Mouse (Mus musculus) spleen, postnatal 36 days (tissue): Measurements from ENCODE around the gene Dgcr2.

Experiments
- DNase-seq, 2 experiments: peaks; one replicate each; pipeline ENCODE4 v3.0.0; 2022; ENCODE audit warnings: low spot score in 2 of 2, mixed read lengths in 1 of 2

Dgcr2 gene

DNA sequence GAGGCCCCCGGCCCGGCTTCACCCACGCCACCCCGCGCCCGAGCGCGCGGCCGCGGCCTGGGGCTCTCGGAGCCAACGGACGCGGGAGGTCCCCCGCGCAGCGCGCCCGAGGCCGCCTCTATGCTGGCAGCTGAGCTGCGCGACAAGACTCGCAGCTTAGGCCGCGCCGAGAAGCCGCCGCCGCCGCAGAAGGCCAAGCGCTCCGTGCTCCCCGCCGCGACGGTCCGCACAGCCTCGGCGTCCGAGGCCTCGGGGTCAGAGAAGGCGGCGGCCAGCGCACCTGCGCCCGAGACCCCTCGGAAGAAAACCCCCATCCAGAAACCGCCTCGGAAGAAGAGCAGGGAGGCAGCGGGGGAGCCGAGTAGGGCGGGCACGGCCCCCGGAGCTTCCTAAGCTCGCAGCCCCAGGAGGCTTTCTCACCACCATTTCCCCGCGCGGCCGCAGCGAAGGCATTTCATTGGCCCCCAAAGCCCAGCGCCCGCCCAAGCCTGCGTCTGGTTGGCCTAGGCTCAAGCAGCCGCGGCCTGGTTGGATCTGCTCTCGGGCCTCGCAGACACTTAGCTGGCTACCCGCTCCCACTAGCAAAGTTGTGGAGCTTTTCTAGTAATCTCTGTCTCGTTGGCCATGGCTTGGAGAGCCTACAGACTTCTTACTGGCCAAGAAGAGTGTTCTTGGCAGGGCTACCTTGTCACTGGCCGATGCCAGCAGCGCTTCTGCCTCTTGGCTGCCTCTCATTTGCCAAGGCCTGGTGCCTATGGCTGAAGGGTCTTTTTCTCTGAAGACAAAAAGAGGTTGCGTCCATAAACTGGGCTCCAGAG, 91.0 kb downstream of the Dgcr2 start:
- DNase-seq: peak; percentile 83 to 84

DNA sequence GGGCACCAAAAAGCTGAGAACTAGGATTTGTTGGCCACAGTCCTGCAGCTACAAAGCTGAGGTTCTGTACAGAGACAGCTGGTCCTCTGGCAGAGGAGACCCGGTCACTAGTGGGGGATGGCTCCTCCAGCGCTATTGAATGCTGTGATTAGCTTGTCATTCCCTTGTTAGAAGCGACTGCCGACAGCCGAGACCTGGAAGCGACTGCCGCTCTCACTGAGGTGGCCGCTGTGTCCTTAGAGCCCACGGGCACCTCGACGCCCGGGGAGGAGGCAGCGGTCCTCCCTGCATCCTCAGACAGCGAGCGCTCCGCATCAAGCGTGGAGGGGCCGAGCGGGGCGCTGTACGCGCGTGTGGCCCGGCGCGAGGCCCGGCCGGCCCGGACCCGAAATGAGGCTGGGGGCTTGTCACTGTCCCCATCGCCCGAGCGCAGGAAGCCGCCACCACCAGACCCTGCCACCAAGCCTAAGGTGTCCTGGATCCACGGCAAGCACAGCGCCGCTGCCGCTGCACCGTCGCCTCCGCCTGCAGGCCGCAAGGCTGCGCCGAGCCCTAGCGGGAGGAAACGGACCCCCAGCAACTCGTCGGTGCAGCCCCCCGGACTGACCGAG, 91.7 kb downstream of the Dgcr2 start:
- DNase-seq: no peak

DNA sequence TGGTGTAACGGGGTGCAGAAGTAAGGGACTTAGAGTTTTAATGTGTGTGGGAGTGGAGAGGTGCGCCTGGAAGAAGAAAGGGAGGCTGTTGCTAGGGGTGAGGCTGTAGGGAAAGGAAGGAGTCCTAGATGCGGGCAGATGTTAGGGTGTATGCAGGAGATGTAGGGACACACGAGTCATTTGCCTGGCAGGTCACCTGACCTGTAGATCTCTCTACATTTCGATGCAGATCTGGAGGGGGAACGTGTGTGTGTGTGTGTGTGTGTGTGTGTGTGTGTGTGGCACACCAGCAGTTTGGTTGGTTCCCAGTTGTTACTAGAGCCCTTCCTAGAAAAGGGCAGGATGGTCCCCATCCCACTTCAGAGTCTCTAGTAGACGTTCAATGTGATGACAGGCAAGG, 93.4 kb downstream of the Dgcr2 start:
- no peak for DNase-seq

DNA sequence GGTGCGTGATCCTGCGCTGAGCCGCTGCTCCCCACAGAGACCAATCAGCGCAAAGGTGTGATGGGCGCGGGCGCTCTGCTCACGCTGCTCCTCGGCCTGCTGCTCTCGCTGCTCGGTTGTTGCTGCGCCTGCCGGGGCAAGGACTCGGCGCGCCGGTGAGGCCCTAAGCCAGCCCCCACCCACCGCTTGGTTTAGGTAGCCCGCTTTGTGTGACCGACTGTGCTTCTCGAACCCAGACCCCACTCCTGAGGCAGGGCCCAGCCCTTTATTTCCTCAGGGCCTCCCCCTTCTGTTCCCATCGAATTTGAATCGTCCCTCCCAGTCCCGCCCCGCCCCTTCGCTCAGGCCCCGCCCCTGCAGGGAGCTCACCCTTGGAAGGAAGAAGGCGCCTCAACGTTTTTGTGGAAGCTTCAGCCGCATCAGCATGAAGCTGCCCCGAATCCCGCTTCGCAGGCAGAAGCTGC, 93.9 kb downstream of the Dgcr2 start:
- no peak for DNase-seq

DNA sequence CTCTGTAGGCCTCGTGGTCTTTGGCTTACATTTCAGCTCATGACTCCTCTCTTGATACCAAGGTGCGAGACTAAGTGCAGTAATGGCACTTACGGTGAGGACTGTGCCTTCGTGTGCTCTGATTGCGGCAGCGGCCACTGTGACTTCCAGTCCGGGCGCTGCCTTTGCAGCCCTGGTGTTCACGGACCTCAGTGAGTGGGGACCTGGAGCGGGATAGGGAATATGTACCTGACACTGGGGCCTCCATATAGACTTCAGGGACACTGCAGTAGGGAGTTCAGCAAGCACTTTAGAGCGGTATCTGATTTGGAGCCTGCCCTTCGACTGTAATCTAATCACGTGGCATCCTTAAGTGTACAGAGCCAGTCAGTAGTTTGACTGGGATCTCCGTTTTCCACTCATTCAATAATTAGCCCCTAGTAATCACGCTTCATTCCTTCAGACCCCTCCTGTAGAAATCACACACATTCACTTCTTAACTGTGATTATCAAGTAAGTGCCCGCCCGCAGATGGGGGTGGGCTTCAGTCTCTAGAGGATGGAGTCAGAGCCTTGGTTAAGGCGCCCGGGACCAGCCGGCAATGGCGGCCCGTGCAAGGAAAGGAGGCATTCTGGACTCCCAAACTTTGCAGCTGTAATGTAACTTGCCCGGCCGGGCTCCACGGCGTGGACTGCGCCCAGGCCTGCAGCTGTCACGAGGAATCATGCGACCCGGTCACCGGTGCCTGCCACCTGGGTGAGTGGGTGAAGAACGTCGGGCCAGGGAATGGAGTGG, 94.5 kb downstream of the Dgcr2 start:
- DNase-seq: no peak

DNA sequence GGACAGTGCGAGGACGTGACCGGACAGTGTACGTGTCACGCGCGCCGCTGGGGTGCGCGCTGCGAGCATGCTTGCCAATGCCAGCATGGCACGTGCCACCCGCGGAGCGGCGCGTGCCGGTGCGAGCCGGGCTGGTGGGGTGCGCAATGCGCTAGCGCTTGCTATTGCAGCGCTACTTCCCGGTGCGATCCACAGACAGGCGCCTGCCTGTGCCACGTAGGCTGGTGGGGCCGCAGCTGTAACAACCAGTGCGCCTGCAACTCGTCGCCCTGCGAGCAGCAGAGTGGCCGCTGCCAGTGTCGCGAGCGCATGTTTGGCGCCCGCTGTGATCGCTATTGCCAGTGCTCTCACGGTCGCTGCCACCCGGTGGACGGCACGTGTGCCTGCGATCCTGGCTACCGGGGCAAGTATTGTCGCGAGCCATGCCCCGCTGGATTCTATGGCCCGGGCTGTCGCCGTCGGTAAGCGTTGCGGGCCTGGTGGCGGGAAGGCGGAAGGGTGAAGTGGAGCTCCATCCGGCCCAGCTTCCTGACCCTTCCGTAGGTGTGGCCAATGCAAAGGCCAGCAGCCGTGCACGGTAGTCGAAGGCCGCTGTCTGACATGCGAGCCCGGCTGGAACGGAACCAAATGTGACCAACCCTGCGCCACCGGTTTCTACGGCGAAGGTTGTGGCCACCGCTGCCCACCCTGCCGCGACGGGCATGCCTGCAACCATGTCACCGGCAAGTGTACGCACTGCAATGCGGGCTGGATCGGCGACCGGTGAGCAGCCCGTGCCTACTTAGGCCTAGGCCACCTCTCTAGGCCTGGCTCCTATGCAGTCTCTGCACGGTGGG, 95.3 kb downstream of the Dgcr2 start:
- no peak for DNase-seq

DNA sequence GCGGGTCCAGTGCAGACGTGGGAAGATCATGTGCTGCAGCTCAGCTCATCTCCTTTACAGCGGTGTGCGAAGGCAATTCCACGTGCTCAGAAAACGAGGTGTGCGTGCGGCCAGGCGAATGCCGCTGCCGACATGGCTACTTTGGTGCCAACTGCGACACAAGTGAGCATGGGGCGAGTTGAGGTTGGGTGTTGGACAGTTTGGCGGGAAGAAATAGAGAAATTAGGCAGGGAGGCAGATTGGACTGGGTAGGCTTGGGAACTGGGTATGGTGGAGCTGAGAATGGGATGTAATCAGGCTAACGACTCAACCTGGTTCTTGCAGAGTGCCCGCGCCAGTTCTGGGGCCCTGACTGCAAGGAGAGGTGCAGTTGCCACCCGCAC, 95.9 kb downstream of the Dgcr2 start:
- no peak for DNase-seq

DNA sequence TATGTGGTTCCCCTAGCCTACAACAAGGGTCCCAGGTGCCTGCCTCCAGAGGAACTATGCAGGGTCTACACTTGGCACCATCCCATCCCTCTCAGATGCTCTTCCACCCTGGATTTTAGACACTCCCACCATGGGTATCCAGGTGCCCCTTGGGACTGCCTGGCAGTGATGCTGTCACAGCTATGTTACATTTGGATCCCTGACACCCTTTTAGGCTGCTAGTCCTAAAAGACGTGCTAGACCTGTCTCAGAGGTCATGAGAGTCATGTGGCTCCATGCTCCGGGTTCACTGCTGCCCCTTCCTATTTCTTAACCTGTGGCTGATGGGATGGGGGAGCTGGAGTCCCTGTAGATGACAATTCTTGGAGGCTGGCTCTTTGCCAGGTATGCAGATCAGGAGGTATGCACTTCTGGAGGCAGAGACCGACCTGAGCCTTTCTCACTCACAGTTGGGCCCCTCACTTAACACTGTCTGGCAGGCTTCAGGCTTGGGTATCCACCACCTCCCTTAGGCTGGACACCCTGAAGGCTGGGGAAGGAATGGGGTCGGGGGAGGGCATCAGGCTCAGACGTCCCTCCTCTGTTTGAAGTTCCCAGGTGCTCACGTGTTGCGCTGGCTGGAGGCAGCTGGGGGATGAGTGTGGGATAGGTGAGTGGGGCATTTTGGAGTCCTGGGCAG, 96.4 kb downstream of the Dgcr2 start:
- no peak for DNase-seq

DNA sequence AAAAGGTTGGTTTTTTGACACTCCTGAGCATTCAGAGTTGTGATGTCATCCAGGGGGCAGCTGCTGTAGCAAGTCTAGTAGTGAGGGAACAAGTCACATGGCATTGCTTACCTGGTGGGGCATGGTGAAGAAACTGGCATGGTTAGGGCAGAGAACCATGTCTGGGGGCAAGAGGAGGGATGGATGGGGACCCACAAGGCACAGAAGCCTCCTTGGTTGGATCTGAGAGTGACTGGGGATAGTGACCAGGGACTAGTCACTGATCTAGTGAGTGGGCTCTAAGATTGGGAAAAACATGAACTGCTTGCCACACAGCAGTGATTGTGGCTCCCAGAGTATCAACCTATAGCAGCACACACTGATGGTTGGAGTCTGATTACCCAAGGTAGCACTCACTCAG, 98.8 kb downstream of the Dgcr2 start:
- no peak for DNase-seq

DNA sequence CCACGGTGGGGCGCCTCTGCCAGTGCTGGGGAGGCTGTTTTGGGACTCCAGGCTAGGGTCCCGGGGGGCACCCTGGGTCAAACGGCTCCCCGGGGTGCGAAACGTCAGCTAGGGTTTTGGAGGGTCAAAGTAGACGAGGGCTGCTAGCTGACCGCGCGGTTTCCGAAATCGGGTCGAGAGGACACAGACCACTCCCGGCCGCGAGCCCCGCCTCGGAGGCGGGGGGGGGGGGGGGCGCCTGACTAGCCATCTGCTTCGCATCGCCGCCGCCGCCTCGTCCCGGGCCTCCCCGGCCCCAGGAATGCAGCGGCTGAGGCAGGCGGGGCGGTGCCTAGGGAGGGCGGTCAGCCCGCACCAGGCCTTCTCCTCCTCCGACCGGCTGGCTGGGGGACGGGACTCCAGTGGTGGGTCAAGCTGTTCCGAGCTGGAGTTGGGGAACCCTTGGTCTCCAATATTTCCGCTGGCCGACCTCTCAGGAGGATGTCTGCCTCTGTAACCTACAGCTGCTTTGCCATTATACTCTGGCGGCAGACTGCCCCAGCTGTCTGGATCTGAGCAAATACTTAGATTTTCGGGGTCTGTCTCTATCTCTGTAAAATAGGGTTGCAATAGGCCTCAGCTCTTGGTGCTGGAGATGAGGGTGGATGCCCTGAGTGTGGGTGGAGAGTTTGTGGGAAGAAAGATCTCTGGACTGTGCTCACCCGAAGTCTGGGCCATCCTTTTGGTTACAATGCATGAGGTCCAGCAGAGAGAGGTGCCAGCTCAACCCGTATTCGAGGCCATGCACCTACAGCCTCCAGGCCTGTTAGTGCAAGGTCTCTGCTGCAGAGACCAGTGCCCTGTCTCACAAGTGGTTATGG, 99.8 kb downstream of the Dgcr2 start:
- DNase-seq: peak in 1 of 2 experiments; percentile 11

DNA sequence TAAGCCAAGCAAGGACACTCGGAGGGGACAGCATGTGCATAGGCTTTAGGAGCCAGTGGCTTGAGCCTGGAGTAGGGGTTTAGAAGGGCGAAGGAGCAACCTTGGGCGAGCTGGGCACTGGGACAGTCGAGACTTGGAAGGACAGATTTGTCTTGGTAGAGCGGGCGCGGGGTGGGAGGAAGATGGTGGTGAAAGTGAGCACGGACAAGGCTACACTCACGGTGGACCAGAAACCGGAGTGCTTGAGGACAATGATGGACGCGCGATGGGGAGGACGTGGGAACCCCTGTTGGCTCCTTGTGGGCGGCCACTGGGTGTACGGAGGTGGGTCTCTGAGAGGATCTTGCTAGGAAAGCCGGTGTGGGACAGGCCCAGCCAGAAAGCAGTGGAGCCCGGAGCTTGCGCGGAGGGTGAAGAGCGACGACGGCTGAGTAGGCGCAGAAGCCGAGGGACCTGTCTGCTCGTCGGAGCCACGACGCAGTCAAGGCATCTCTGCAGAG, 100.5 kb downstream of the Dgcr2 start:
- DNase-seq: no peak

DNA sequence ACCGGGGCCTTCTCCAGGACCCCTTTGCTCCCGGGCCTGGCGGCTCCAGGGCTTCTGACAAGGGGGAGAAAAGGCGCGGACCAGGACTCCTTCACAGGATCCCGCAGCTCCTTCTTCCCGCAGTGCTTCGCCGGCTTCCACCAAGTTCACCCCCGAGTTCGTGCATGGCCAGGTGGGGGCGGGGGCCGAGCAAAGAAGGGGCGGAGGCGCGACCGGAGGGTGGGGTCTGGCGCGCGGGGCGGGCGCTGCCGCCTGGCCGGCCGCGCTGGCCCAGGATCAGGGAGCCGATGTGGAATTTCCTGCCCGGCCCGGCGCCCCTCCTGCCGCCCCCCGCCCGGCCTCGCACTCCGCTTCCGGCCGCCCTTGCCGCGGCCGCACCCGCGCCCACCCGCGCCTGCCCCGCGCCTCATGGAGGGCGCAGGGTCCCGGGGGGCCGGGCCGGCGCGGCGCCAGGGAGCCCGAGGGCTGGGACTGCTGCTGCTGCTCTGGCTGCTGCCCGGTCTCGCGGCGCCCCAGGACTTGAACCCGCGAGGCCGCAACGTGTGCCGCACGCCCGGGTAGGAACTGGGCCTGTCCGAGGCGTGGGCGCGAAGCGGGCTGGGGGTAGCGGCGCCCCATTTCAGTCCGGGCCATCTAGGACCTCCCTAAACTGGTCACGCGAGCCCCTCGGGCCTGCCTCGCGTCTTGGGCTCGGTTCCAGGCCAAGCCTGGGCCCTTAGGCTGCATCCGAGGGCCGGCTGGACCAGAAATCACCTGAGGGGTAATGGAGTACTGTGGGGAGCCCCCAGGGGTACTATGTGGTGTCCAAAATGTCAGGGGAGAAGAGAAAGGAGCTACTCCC, 101.2 kb downstream of the Dgcr2 start, which contains the start of gene Scarf2:
TSS of gene Scarf2 (plus strand) at position 312 of the 841 bp plus-strand sequence.
- DNase-seq: no peak

DNA sequence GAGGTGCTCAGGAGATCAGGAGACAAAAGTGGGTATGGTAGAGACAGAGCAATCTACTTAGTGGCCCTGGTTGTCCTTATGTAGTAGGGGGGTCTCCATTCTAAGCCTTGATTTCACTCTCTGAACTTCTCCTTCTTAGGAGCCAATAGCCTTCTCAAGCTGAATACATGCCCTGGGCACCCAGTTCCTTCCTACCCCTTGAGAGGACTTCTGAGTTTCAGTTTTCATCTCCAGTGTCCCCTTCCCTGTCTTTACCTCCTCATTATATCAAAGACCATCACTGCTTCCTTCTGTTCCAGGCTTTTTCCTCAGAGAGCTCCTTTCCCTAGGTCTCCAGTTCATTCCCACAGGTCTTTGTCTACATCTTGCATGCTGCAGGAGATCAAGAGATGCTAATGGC, 101.8 kb downstream of the Dgcr2 start:
- DNase-seq: no peak

DNA sequence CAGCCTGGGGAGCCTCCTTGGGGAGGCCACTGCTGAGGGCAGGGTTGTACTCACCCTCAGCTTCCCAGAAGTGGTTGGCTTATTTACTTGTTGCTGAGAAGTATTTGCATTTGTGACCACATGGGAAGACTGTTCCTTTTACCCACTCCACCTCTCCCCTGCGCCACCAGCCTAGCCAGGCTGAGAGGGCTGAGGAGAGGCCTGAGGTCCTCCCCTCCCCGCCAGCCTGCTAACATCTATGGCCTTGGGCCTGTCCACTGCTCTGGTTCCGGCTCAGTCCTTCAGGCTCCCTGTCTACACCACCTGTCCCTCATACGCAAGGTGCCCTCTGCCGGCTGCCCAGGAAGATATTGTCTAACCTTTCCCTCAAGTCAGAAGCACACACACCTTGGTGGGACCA, 102.7 kb downstream of the Dgcr2 start:
- DNase-seq: no peak

DNA sequence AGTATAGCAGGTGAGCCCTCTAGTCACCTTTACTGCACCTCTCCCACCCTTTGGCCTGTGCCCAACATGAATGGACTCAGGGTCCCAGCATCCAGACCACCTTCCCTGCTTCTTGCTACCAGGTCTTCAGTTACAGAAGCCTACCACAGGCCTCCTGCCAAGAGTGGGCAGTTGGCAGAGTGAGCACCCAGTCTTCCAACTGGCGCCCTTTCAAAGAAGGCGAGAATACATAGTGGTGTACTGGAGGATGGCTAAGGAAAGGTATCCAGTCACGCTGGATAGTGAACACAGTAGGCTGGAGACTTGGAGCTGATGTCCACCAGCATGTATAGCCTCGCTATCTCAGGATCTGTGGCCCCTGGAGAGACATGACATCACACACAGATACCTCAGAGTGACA, 104.3 kb downstream of the Dgcr2 start:
- no peak for DNase-seq

DNA sequence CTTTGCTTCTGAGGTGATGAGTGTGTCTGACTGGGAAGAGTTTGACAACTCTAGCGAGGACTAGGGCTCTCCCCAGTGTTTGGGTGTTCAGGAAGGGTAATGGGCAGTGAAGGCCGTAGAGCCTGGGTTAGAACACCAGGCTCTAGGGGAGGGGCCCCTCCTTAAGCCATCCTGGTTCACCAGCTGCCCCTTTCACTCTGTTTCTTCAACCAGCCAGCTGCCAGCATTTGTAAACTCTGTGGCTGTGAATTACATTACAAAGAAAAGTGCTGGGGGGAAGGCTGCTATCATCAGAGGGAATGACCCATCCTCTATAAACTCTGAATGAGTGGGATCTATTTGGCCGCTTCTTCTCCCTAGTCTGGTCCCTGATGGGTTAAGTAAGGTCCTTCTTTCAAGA, 105.6 kb downstream of the Dgcr2 start:
- no peak for DNase-seq
